Mouse (Mus musculus): ENCODE results near the gene Nptx1.
A peak's percentile ranks its signal among the peaks of the same experiment; 100 is the strongest.

Gene Nptx1

DNA sequence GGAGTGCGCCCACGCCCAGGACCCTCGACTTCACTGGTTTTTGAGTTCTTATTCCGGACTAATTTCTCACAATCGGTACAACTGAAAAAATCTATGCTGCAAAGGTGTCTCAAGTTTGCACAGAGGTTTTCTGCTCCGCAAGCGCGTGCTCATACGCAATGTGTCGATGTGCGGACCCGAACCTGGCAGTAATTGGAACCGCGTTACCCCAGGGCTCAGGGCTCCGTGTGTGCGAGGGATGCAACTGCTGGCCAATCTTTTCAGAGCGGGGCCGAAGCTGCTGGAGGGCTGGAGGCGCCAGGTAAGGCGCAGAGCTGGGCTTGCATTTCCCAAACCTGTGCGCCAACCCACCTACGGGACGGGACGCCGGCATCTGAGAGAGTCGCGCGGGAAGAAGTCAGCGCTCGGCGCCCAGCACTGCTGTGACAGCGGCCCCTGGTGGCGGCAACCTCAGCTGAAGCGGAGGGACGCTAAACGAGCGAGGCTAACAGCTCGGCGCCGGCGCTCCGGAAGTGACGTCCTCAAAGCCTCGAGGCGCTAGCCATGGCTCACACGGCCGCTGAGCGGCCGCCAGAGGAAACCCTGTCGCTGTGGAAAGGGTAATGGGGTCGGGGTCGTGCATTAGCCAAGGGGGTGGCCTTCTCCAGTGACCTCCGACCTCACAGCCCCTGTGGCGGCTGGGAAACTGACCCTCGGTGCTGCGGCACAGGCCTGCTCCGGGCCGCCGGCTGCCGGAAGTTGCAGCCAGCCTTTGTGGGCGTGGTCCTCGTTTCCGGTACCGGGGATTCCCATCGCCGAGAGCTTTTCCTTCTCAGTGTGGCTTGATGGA, 56.5 kb downstream of the Nptx1 start, which contains the start of gene Endov:
Endov (plus strand) TSS at position 487 of the 829 bp plus-strand sequence.
- DNase-seq: peak; percentile 98 to 100
